In genomic region chr11:95384004-95384318, GRCm38 (mm10) we compare ENCODE assay signal across 8 mouse cellular contexts. TPM values are rescaled to one million over a fixed set of nuclear protein-coding genes. Genes with fewer than 3 reads are reported as not detected.
DNase-seq lines count a peak whose midpoint lies in the region; ATAC-seq and TF ChIP-seq lines count a peak whose summit lies in the region.

No protein-coding gene starts in this region.

- no peak for TF ChIP-seq POLR2A in testis, adult 2 months (IDR thresholded peaks at IDR 0.05; ENCODE audit: control insufficient read depth, low read depth, low read length)

- no peak for TF ChIP-seq EP300 in stomach, postnatal 0 days (optimal IDR thresholded peaks at IDR 0.05)

- DNase-seq in gastrocnemius, adult 2 months, result no peak
- no peak for DNase-seq in gastrocnemius, postnatal 14 days
- no peak for DNase-seq in testis, postnatal 14 days (ENCODE audit: low spot score)
- DNase-seq in liver, embryonic 13.5 days, result no peak
- no peak for DNase-seq in stomach, postnatal 0 days (ENCODE audit: low spot score)
- no peak for DNase-seq in left cerebral cortex, adult 11 months (ENCODE audit: low spot score)
- DNase-seq in cerebellum, adult 11 months, result no peak

- H3K27me3 ChIP-seq in testis, adult 2 months (ENCODE audit: control insufficient read depth, insufficient read depth, low read length), result no peaks in the 10 kb centered on the region
- H3K27me3 ChIP-seq in liver, embryonic 13.5 days, result no peaks in the 10 kb centered on the region
- no peaks in the 10 kb centered on the region for H3K27me3 ChIP-seq in stomach, postnatal 0 days (ENCODE audit: control insufficient read depth, insufficient read depth, low read length)

- H3K36me3 ChIP-seq in testis, adult 2 months (ENCODE audit: control insufficient read depth, insufficient read depth, low read length), result no peaks in the 10 kb centered on the region
- H3K36me3 ChIP-seq in liver, embryonic 13.5 days, result peaks cover 67% of the 10 kb centered on the region
- H3K36me3 ChIP-seq in stomach, postnatal 0 days (ENCODE audit: control insufficient read depth, insufficient read depth, low read length), result 0 out of 2 replicates have a peak, but pooled peaks cover 5% of the 10 kb centered on the region

- intact Hi-C loops in gastrocnemius, adult 2 months (cut with DNase I), result loop anchor here (1.0 to 10.0 kb wide), 5 partner anchors 47 to 279 kb away; partner anchors contain the start of genes Fam117a, Kat7 and Nxph3
- intact Hi-C loops in gastrocnemius, postnatal 14 days (cut with DNase I; ENCODE audit: low total_unique reads), result loop anchor here (5.0 to 10.0 kb wide), 2 partner anchors 47 to 119 kb away; partner anchors contain the start of genes Fam117a and Tac4

- no peaks in the 10 kb centered on the region for H3K4me1 ChIP-seq in testis, adult 2 months (ENCODE audit: control insufficient read depth, insufficient read depth, low read length)
- peaks cover 46% of the 10 kb centered on the region for H3K4me1 ChIP-seq in liver, embryonic 13.5 days (replicated peaks)
- H3K4me1 ChIP-seq in stomach, postnatal 0 days (replicated peaks; ENCODE audit: control insufficient read depth, insufficient read depth), result no peaks in the 10 kb centered on the region

- H3K27ac ChIP-seq in gastrocnemius, adult 2 months, result peak overlapping the region; percentile 100
- H3K27ac ChIP-seq in testis, adult 2 months (ENCODE audit: control insufficient read depth, insufficient read depth, low read depth, low read length), result peak overlapping the region; percentile 54; the same call in 1 of the 2 replicates
- H3K27ac ChIP-seq in liver, embryonic 13.5 days, result peak overlapping the region; percentile 90
- H3K27ac ChIP-seq in stomach, postnatal 0 days (replicated peaks), result no peak overlapping the region

- H3K4me3 ChIP-seq in gastrocnemius, adult 2 months, result peak overlapping the region; percentile 93
- peak overlapping the region; percentile 92 for H3K4me3 ChIP-seq in testis, adult 2 months (ENCODE audit: control insufficient read depth, low read depth, low read length)
- H3K4me3 ChIP-seq in liver, embryonic 13.5 days (replicated peaks), result peak overlapping the region; percentile 76
- H3K4me3 ChIP-seq in stomach, postnatal 0 days (ENCODE audit: low read depth, low read length), result peak overlapping the region; percentile 91

- H3K4me2 ChIP-seq in liver, embryonic 13.5 days, result peak overlapping the region; percentile 77
- H3K4me2 ChIP-seq in stomach, postnatal 0 days (replicated peaks; ENCODE audit: low read depth), result peak overlapping the region; percentile 44; the same call in 1 of the 2 replicates

- no peaks in the 10 kb centered on the region for H3K9me3 ChIP-seq in liver, embryonic 13.5 days (replicated peaks)
- no peaks in the 10 kb centered on the region for H3K9me3 ChIP-seq in stomach, postnatal 0 days (ENCODE audit: control insufficient read depth, low read length)

- ATAC-seq in liver, embryonic 13.5 days (ENCODE audit: low read depth), result no peak
- ATAC-seq in stomach, postnatal 0 days (ENCODE audit: low FRiP score, low TSS enrichment), result no peak

- H3K9ac ChIP-seq in liver, embryonic 13.5 days, result peak overlapping the region; percentile 86
- H3K9ac ChIP-seq in stomach, postnatal 0 days (ENCODE audit: low read length), result no peak overlapping the region

- WGBS in liver, embryonic 13.5 days (ENCODE audit: insufficient replicate concordance), result 32% methylated on average over 9 of the region's 9 CpGs
- 32% methylated on average over 9 of the region's 9 CpGs for WGBS in stomach, postnatal 0 days

- no peak for TF ChIP-seq CTCF in gastrocnemius, adult 2 months (IDR thresholded peaks at IDR 0.05)
- TF ChIP-seq CTCF in testis, adult 2 months (IDR thresholded peaks at IDR 0.05; ENCODE audit: control insufficient read depth, insufficient read depth, insufficient replicate concordance, low read depth, low read length), result no peak
- TF ChIP-seq CTCF in stomach, postnatal 0 days (IDR thresholded peaks at IDR 0.05; ENCODE audit: low read depth), result no peak

RNA-seq across cellular contexts. Expression of gene Slc35b1, which starts 0.5 kb away (rescaled TPM):
- total RNA-seq in gastrocnemius, adult 2 months (2021), result 10 to 100 TPM; 42.4 to 49.5 TPM
- total RNA-seq in gastrocnemius, postnatal 14 days (2021), result 10 to 100 TPM; 36.6 to 37.8 TPM
- 45.4 and 48.5 TPM in 2 replicates for polyA plus RNA-seq in testis, adult 2 months (2012; rRNA removed)
- 54.7 and 58.1 TPM in 2 replicates for polyA plus RNA-seq in liver, embryonic 13.5 days (2015; fragmentation: Nextera tagmentation; extraction: Ambion mirVana)
- 106 and 110 TPM in 2 replicates for polyA plus RNA-seq in stomach, postnatal 0 days (2015; fragmentation: Nextera tagmentation; extraction: Ambion mirVana)

RNA-seq across cellular contexts. Expression of gene Spop, which starts 29.9 kb away (rescaled TPM):
- total RNA-seq in gastrocnemius, adult 2 months (2021), result 100 to 1,000 TPM; 190 to 208 TPM
- 100 to 1,000 TPM; 173 to 190 TPM for total RNA-seq in gastrocnemius, postnatal 14 days (2021)
- polyA plus RNA-seq in testis, adult 2 months (2012; rRNA removed), result 17.9 and 19.6 TPM in 2 replicates
- 81.9 and 93.0 TPM in 2 replicates for polyA plus RNA-seq in liver, embryonic 13.5 days (2015; fragmentation: Nextera tagmentation; extraction: Ambion mirVana)
- 92.4 and 96.0 TPM in 2 replicates for polyA plus RNA-seq in stomach, postnatal 0 days (2015; fragmentation: Nextera tagmentation; extraction: Ambion mirVana)

RNA-seq across cellular contexts. Expression of gene Fam117a, which starts 47.1 kb away (rescaled TPM):
- total RNA-seq in gastrocnemius, adult 2 months (2021), result 1 to 10 TPM; 1.5 to 2.1 TPM
- 1 to 10 TPM; 4.4 to 6.5 TPM for total RNA-seq in gastrocnemius, postnatal 14 days (2021)
- 16.7 TPM in 2 replicates for polyA plus RNA-seq in testis, adult 2 months (2012; rRNA removed)
- polyA plus RNA-seq in liver, embryonic 13.5 days (2015; fragmentation: Nextera tagmentation; extraction: Ambion mirVana), result 58.0 and 64.5 TPM in 2 replicates
- 5.7 and 6.7 TPM in 2 replicates for polyA plus RNA-seq in stomach, postnatal 0 days (2015; fragmentation: Nextera tagmentation; extraction: Ambion mirVana)
